Mouse (Mus musculus) hindbrain, embryonic 16.5 days (tissue): ENCODE measurements around the gene Sln. TPM values are rescaled to one million over a fixed set of nuclear protein-coding genes. Genes with fewer than 3 reads are reported as not detected.

Source experiments
- ATAC-seq: fragments of 200-750 bp; cut with Nextera tagmentation; 2 replicates; pipeline ENCODE4 v1.8.0; 2017; ENCODE audit warnings: moderate TSS enrichment, moderate library complexity
- H3K27ac ChIP-seq: fragments of 300-500 bp; sonication (generic); 2 replicates; pipeline ENCODE4 v1.5.1; 2014; ENCODE audit warnings: low read depth, mild to moderate bottlenecking, control low read depth, low read length, moderate library complexity
- H3K27me3 ChIP-seq: fragments of 300-500 bp; sonication (generic); replicated peaks from 2 replicates; pipeline ENCODE4 v1.6.1; 2014; ENCODE audit warnings: low read length; ENCODE audit not compliant: control insufficient read depth, insufficient read depth
- H3K36me3 ChIP-seq: fragments of 300-500 bp; sonication (generic); 2 replicates; pipeline ENCODE4 v1.6.1; 2014; ENCODE audit warnings: mild to moderate bottlenecking, low read length, moderate library complexity, mixed read lengths; ENCODE audit not compliant: control insufficient read depth, insufficient read depth
- H3K4me1 ChIP-seq: fragments of 300-500 bp; sonication (generic); 2 replicates; pipeline ENCODE4 v1.6.1; 2014; ENCODE audit warnings: low read depth, low read length; ENCODE audit not compliant: control insufficient read depth, insufficient read depth
- H3K4me2 ChIP-seq: fragments of 300-500 bp; sonication (generic); 2 replicates; pipeline ENCODE4 v1.6.1; 2014; ENCODE audit warnings: mild to moderate bottlenecking, low read length, control low read depth, moderate library complexity
- H3K4me3 ChIP-seq: fragments of 300-500 bp; sonication (generic); 2 replicates; pipeline ENCODE4 v1.5.1; 2014; ENCODE audit warnings: mild to moderate bottlenecking, low read length, control low read depth, moderate library complexity
- H3K9ac ChIP-seq: fragments of 300-500 bp; sonication (generic); 2 replicates; pipeline ENCODE4 v1.6.1; 2014; ENCODE audit warnings: low read depth, mild to moderate bottlenecking, control low read depth, low read length, moderate library complexity
- H3K9me3 ChIP-seq: fragments of 300-500 bp; sonication (generic); 2 replicates; pipeline ENCODE4 v1.6.1; 2014; ENCODE audit warnings: mild to moderate bottlenecking, low read length, moderate library complexity; ENCODE audit not compliant: control insufficient read depth
- WGBS: fragments of 180-500 bp; shearing (Covaris S2); extraction: QIAGEN DNeasy Blood & Tissue Kit; methylation state at CpG from one replicate; pipeline ENCODE4 v1.1.7; 2014; 5-methylcytosine and 5-hydroxymethylcytosine counted together
- polyA plus RNA-seq: library from polyadenylated mRNA; unstranded; fragments of >200 nt; fragmentation: Nextera tagmentation; extraction: Ambion mirVana; gene quantifications from 2 replicates; pipeline ENCODE4 v1.2.1, GENCODE M21; 2015

Sln gene
- polyA plus RNA-seq, 1 experiment from 2014 or later: 0.19 TPM

- Histone ChIP-seq H3K4me2 (no peak overlapping the region), H3K9ac (no peak overlapping the region), H3K27ac (no peak overlapping the region), H3K9me3 (no peaks in the 10 kb centered on the region), H3K4me3 (no peak overlapping the region), H3K27me3 (no peaks in the 10 kb centered on the region), H3K36me3 (no peaks in the 10 kb centered on the region), H3K4me1 (no peaks in the 10 kb centered on the region)
- 9% methylated on average over 1 of the region's 1 CpGs for WGBS
- ATAC-seq: peak; percentile 63; the same call in 1 of the 2 replicates
Measured at GRCm38 (mm10) chr9:53890075-53890474, 40.1 kb downstream of the Sln start.

- no peak overlapping the region for H3K27ac ChIP-seq
- H3K4me2 ChIP-seq: no peak overlapping the region
- no peaks in the 10 kb centered on the region for H3K36me3 ChIP-seq
- ATAC-seq: no peak
- no peak overlapping the region for H3K9ac ChIP-seq
- H3K4me3 ChIP-seq: no peak overlapping the region
- H3K27me3 ChIP-seq: no peaks in the 10 kb centered on the region
- no peaks in the 10 kb centered on the region for H3K9me3 ChIP-seq
- WGBS: 75% methylated on average over 7 of the region's 7 CpGs
- H3K4me1 ChIP-seq: no peaks in the 10 kb centered on the region
Measured at GRCm38 (mm10) chr9:53895827-53896226, 45.9 kb downstream of the Sln start.

GRCm38 (mm10) chr9:53899836-53900235 is 49.9 kb downstream of the Sln start:
- WGBS: 69% methylated on average over 6 of the region's 6 CpGs
- no peaks in the 10 kb centered on the region for H3K4me1 ChIP-seq
- H3K9ac ChIP-seq: no peak overlapping the region
- H3K4me2 ChIP-seq: no peak overlapping the region
- H3K4me3 ChIP-seq: no peak overlapping the region
- H3K9me3 ChIP-seq: no peaks in the 10 kb centered on the region
- ATAC-seq: peak; percentile 75
- no peaks in the 10 kb centered on the region for H3K27me3 ChIP-seq
- no peaks in the 10 kb centered on the region for H3K36me3 ChIP-seq
- H3K27ac ChIP-seq: no peak overlapping the region

DNA sequence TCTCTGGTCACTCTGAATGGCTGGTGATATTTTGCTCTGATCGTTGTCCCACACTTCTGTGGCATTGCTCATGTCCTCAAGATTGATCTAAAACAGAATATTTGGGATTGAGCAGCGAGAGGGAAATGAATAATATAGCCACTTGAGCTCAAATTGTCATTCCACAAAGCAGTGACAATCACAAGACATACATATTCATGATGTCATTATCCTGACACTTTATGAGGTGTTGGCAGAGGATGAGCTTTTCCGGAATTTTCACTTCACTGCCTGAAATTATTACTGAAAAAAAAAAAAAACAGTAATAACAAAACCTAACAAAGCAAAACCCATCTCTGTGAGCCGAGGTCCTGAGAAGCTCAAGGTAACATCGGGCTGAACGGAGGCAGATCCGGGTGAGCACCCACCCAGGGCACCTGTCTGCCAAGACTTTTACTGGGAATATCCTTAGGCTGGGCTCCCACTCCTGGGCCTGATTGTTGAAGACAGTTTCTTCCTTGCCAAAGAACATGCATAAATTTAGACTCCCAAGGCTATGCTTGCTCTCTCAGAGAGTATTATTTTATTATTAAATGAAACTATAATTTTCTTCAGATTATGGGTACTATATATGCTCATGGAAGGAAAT is 53.4 kb downstream of the Sln start:
- Histone ChIP-seq H3K4me2 (no peak overlapping the region), H3K9me3 (no peaks in the 10 kb centered on the region), H3K27ac (no peak overlapping the region), H3K27me3 (no peaks in the 10 kb centered on the region), H3K36me3 (no peaks in the 10 kb centered on the region), H3K9ac (no peak overlapping the region), H3K4me1 (no peaks in the 10 kb centered on the region), H3K4me3 (no peak overlapping the region)
- WGBS: 68% methylated on average over 7 of the region's 7 CpGs
- ATAC-seq: no peak

Other genes starting within 250 kb of the Sln start
- 179 and 204 TPM in 2 replicates for gene Acat1, start 239.8 kb upstream of the Sln start, polyA plus RNA-seq
- gene Cul5, start 180.2 kb upstream of the Sln start, polyA plus RNA-seq: 30.6 and 35.9 TPM in 2 replicates
- 3.7 and 3.8 TPM in 2 replicates for gene Rab39, start 143.9 kb upstream of the Sln start, polyA plus RNA-seq
- 20.4 and 23.5 TPM in 2 replicates for gene Slc35f2, start 78.6 kb upstream of the Sln start, polyA plus RNA-seq
- 14.6 and 19.9 TPM in 2 replicates for gene Elmod1, start 125.1 kb downstream of the Sln start, polyA plus RNA-seq
- gene Tnfaip8l3, start 218.2 kb downstream of the Sln start, polyA plus RNA-seq: 1.1 and 1.3 TPM in 2 replicates